Mouse (Mus musculus): Measurements from ENCODE around the gene Ftcd. TPM values are rescaled to one million over a fixed set of nuclear protein-coding genes. Genes with fewer than 3 reads are reported as not detected.

The Ftcd gene
- polyA plus RNA-seq, 1 experiment: not detected

DNA sequence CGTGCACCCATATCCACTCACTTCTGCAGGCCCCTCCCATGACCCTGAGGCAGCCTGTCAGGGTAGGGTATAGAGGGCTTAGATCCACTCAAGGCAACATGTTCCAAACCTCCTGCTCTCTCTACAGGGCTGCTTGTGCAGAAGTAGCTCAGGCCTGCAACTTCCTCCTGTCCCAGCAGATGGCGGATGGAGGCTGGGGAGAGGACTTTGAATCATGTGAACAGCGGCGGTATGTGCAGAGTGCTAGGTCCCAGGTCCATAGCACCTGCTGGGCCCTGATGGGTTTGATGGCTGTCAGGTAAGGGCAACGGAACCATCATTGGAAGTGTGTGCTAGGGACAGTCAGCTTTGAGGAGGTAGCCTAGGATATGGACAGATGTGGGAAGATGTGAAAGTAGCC, 25.0 kb upstream of the Ftcd start:
- no peak for TF ChIP-seq CTCF (IDR thresholded peaks at IDR 0.05; ENCODE audit: low read depth, low read length)
- TF ChIP-seq POLR2A (IDR thresholded peaks at IDR 0.05; ENCODE audit: borderline replicate concordance, low read depth, low read length): no peak
- H3K4me3 ChIP-seq (ENCODE audit: insufficient read depth, low read length): no peak overlapping the region
- no peak overlapping the region for H3K27ac ChIP-seq (ENCODE audit: insufficient read depth, low read depth, low read length)
- H3K4me1 ChIP-seq (ENCODE audit: control insufficient read depth, insufficient read depth, low read length): no peaks in the 10 kb centered on the region

DNA sequence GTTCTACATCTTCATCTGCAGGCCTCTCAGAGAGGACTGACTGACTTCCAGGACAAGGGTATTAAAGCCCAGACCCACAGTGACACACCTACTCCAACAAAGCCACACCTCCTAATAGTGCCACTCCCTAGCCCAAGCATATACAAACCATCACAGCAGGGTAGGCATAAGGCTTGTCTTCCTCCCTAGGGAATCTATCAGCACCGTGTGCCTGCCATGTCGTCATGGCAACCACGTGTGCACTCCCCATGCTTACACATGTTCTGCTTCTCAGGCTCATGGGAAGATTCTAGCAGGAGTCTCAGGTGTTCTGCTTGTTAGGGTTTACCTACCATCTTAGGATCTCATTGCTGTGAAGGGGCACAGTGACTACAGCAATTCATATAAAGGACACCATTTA, 23.9 kb upstream of the Ftcd start:
- TF ChIP-seq POLR2A (IDR thresholded peaks at IDR 0.05; ENCODE audit: borderline replicate concordance, low read depth, low read length) (no peak), CTCF (IDR thresholded peaks at IDR 0.05; ENCODE audit: low read depth, low read length) (no peak)
- H3K4me3 ChIP-seq (ENCODE audit: insufficient read depth, low read length): no peak overlapping the region
- H3K4me1 ChIP-seq (ENCODE audit: control insufficient read depth, insufficient read depth, low read length): no peaks in the 10 kb centered on the region
- H3K27ac ChIP-seq (ENCODE audit: insufficient read depth, low read depth, low read length): no peak overlapping the region

DNA sequence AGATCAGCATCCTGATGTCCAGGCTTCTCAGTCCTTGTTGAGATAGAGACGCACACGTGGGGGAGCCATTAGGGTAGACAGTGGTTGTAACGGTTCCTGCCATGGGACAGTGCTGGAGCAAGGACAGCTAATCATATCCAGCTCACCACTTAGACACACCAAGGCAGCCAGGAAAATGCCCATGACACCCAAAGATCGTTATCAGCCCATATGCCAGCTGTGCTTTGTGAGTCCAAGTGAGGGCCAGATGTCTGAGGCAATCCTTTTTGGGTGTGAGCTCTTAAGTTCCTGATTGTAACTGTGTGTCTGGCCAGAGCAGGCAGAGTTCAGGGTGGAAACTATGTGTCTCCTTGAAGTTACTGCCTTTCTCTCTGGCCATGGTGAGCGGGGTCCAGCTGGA, 21.4 kb upstream of the Ftcd start:
- Histone ChIP-seq H3K4me1 (ENCODE audit: control insufficient read depth, insufficient read depth, low read length) (no peaks in the 10 kb centered on the region), H3K4me3 (ENCODE audit: insufficient read depth, low read length) (no peak overlapping the region), H3K27ac (ENCODE audit: insufficient read depth, low read depth, low read length) (no peak overlapping the region)
- TF ChIP-seq CTCF (IDR thresholded peaks at IDR 0.05; ENCODE audit: low read depth, low read length) (no peak), POLR2A (IDR thresholded peaks at IDR 0.05; ENCODE audit: borderline replicate concordance, low read depth, low read length) (no peak)

DNA sequence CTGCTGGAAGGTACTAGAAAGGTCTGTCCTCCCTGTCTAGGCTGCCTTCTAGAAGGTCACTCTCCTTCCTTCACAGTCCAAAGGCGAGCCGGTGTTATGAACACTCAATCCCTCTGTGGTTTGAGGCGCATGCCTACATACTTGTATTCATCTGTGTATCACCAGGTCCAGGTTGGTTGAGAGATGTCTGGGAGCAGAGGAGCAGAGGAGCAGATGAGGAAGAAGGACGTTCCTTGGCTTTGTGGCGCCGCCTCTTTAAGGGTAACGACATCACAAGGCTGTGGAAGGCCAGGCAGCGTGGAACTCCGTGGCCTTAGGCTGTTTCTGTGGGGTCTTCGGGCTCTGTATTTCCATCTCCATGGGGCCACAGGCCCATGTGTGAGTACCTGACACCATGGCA, 13.5 kb upstream of the Ftcd start, which contains the start of gene Spatc1l:
Gene Spatc1l, plus strand, starts transcription at position 301 of the 400 bp plus-strand sequence.
- no peak within 1 kb of the TSS for H3K27ac ChIP-seq (ENCODE audit: insufficient read depth, low read depth, low read length)
- no peak within 1 kb of the TSS for H3K4me3 ChIP-seq (ENCODE audit: insufficient read depth, low read length)
- H3K4me1 ChIP-seq (ENCODE audit: control insufficient read depth, insufficient read depth, low read length): no peaks in the 10 kb centered on the region
- TF ChIP-seq CTCF (IDR thresholded peaks at IDR 0.05; ENCODE audit: low read depth, low read length) (no peak), POLR2A (IDR thresholded peaks at IDR 0.05; ENCODE audit: borderline replicate concordance, low read depth, low read length) (no peak)

- TF ChIP-seq CTCF (IDR thresholded peaks at IDR 0.05; ENCODE audit: low read depth, low read length): no peak
- no peak for TF ChIP-seq POLR2A (IDR thresholded peaks at IDR 0.05; ENCODE audit: borderline replicate concordance, low read depth, low read length)
- H3K27ac ChIP-seq (ENCODE audit: insufficient read depth, low read depth, low read length): no peak overlapping the region
These were observed 5.3 kb upstream of the Ftcd start for GRCm38 (mm10) chr10:76569996-76570685.

DNA sequence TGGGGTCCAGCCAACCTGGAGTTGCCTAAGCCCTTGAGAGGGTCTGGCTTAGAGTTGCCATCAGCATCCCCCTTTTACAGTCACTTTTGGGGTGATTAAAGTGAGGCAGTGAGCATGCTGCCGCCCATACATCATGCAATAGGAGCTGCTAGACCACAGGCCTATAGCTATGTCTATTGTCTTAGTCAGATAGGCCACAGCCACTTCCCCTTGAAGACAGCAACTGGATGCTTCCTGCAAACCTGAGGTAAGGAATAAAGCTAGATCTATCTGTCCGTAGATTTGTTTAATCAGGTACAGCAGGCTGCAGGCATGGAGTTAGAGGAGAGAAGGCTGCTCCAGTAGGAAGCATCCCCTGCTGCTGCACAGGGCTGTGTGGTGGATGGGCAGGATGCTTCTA, 4.4 kb upstream of the Ftcd start:
- TF ChIP-seq CTCF (IDR thresholded peaks at IDR 0.05; ENCODE audit: low read depth, low read length): no peak
- no peak for TF ChIP-seq POLR2A (IDR thresholded peaks at IDR 0.05; ENCODE audit: borderline replicate concordance, low read depth, low read length)
- Histone ChIP-seq H3K4me3 (ENCODE audit: insufficient read depth, low read length) (no peak overlapping the region), H3K27ac (ENCODE audit: insufficient read depth, low read depth, low read length) (no peak overlapping the region), H3K4me1 (ENCODE audit: control insufficient read depth, insufficient read depth, low read length) (no peaks in the 10 kb centered on the region)

More at GRCm38 (mm10) chr10:76569996-76570685, 5.3 kb upstream of the Ftcd start:
- no peak overlapping the region for H3K4me3 ChIP-seq (ENCODE audit: insufficient read depth, low read length)
- H3K4me1 ChIP-seq (ENCODE audit: control insufficient read depth, insufficient read depth, low read length): no peaks in the 10 kb centered on the region

GRCm38 (mm10) chr10:76572151-76572550, 3.3 kb upstream of the Ftcd start:
- no peaks in the 10 kb centered on the region for H3K4me1 ChIP-seq (ENCODE audit: control insufficient read depth, insufficient read depth, low read length)
- no peak overlapping the region for H3K4me3 ChIP-seq (ENCODE audit: insufficient read depth, low read length)
- H3K27ac ChIP-seq (ENCODE audit: insufficient read depth, low read depth, low read length): no peak overlapping the region
- TF ChIP-seq POLR2A (IDR thresholded peaks at IDR 0.05; ENCODE audit: borderline replicate concordance, low read depth, low read length) (no peak), CTCF (IDR thresholded peaks at IDR 0.05; ENCODE audit: low read depth, low read length) (no peak)

- no peak overlapping the region for H3K27ac ChIP-seq (ENCODE audit: insufficient read depth, low read depth, low read length)
- H3K4me3 ChIP-seq (ENCODE audit: insufficient read depth, low read length): no peak overlapping the region
- no peak for TF ChIP-seq CTCF (IDR thresholded peaks at IDR 0.05; ENCODE audit: low read depth, low read length)
- no peak for TF ChIP-seq POLR2A (IDR thresholded peaks at IDR 0.05; ENCODE audit: borderline replicate concordance, low read depth, low read length)
- H3K4me1 ChIP-seq (ENCODE audit: control insufficient read depth, insufficient read depth, low read length): no peaks in the 10 kb centered on the region
These were observed 1.5 kb downstream of the Ftcd start for GRCm38 (mm10) chr10:76576920-76577319.

DNA sequence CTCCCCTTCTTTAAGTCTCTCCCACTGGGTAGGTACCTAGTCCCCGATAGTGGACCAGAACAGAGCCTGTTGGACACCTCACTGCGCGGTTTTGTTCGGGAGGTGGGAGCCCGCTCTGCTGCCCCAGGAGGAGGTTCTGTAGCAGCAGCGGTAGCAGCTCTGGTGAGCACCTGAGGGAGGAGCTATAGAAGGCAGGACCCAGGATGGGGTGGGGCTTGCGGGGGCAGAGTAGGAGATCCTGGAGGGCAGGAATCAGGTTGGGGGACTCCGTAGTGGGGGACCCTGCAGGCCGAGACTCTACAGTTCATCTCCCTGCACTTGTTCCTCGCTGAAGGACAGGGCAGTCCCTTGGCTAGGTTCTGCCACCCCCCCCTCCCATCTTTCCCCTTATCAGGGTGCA, 8.7 kb downstream of the Ftcd start:
- H3K4me1 ChIP-seq (ENCODE audit: control insufficient read depth, insufficient read depth, low read length): no peaks in the 10 kb centered on the region
- no peak overlapping the region for H3K4me3 ChIP-seq (ENCODE audit: insufficient read depth, low read length)
- H3K27ac ChIP-seq (ENCODE audit: insufficient read depth, low read depth, low read length): no peak overlapping the region
- TF ChIP-seq POLR2A (IDR thresholded peaks at IDR 0.05; ENCODE audit: borderline replicate concordance, low read depth, low read length) (no peak), CTCF (IDR thresholded peaks at IDR 0.05; ENCODE audit: low read depth, low read length) (no peak)

DNA sequence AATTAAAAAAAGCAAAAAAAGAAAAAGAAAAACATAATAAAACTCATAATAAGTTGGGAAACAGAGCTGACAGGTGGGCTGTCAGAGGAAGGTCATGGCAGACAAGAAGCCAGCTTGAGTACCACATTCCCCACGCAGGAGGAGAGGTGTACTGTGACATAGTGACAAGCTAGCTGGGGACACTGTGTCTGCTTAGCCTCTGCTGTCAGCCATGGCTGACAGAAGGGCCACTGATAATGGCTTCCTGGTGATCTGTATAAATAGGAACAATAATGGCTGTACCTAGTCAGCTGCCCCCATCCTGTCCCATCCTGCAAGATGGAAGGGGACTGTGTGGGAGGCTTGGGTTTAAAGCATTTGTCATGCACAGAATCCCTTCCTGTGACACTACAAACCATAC, 10.7 kb downstream of the Ftcd start:
- Histone ChIP-seq H3K4me1 (ENCODE audit: control insufficient read depth, insufficient read depth, low read length) (no peaks in the 10 kb centered on the region), H3K4me3 (ENCODE audit: insufficient read depth, low read length) (no peak overlapping the region), H3K27ac (ENCODE audit: insufficient read depth, low read depth, low read length) (no peak overlapping the region)
- no peak for TF ChIP-seq CTCF (IDR thresholded peaks at IDR 0.05; ENCODE audit: low read depth, low read length)
